Comparison of ENCODE assay signal across 16 mouse cellular contexts in the genomic region with DNA sequence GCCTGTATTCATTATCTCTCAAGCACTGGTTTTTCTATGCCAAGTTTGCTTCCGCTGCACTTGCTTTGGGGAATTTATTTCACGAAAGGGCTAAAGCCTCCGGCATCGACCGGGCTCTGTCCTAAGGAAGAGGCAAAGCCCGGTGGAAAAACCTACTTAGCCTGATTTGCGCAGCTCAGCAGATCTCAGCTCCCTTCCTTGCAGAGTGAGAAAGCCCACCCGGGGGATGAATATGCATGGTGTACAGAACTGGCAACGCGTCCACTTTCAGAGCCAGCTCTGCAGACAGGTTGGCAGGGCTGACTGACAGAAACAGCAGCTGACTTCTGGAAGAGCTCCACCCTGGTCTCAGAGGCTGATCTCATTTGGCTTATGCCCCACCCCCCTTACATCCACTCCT.
DNase-seq lines count a peak whose midpoint lies in the region; ATAC-seq and TF ChIP-seq lines count a peak whose summit lies in the region.
"Had no signal": no experiment of that assay in that cellular context is flagged by ENCODE, and none has a peak within 500 bp of the region (broad histone marks: within the 10 kb centered on the region; RNA-seq: fewer than 3 reads in every experiment).

No protein-coding gene starts in this region.

- peak; percentile 91 for ATAC-seq in hindbrain, embryonic 16.5 days

- intact Hi-C loops in gastrocnemius, adult 2 months (cut with DNase I) = no loop called here

- no peak overlapping the region for H3K27ac ChIP-seq in gastrocnemius, adult 2 months
- peak overlapping the region; percentile 44; the same call in 1 of the 2 replicates for H3K27ac ChIP-seq in hindbrain, embryonic 16.5 days (ENCODE audit: low read depth, low read length)
- H3K27ac ChIP-seq: layer of hippocampus, adult 2 months had no signal

- peak overlapping the region; percentile 36 for H3K4me3 ChIP-seq in gastrocnemius, adult 2 months
- no peak overlapping the region for H3K4me3 ChIP-seq in hindbrain, embryonic 16.5 days (ENCODE audit: low read length)
- H3K4me3 ChIP-seq: layer of hippocampus, adult 2 months had no signal

- H3K27me3 ChIP-seq in hindbrain, embryonic 16.5 days (replicated peaks; ENCODE audit: control insufficient read depth, insufficient read depth, low read length) = no peaks in the 10 kb centered on the region

- H3K4me1 ChIP-seq in hindbrain, embryonic 16.5 days (ENCODE audit: control insufficient read depth, insufficient read depth, low read depth, low read length) = peaks cover 7% of the 10 kb centered on the region

- H3K9me3 ChIP-seq in hindbrain, embryonic 16.5 days (ENCODE audit: control insufficient read depth, low read length) = no peaks in the 10 kb centered on the region

- peak; percentile 23 for DNase-seq in gastrocnemius, adult 2 months
- DNase-seq in gastrocnemius, adult 18-20 months (ENCODE audit: low spot score) = no peak
- DNase-seq in right cerebral cortex, postnatal 10 days (ENCODE audit: low spot score in 2 of 2) = peak; percentile 49 to 63
- no peak for DNase-seq in right cerebral cortex, postnatal 14 days
- DNase-seq in retina, postnatal 1 day = peak; percentile 54
- no peak for DNase-seq in heart, postnatal 4 days
- DNase-seq in B cell, adult 2 months = no peak
- DNase-seq: cerebellum, adult 18-20 months; embryo, embryonic 11 days; gastrocnemius, postnatal 14 days; kidney, adult 9 months had no signal

- H3K9ac ChIP-seq in hindbrain, embryonic 16.5 days (ENCODE audit: low read depth, low read length) = no peak overlapping the region

- peak overlapping the region; percentile 35; the same call in 1 of the 2 replicates for H3K4me2 ChIP-seq in hindbrain, embryonic 16.5 days (ENCODE audit: low read length)
- H3K4me2 ChIP-seq: heart, embryonic 11.5 days; liver, embryonic 11.5 days had no signal

- WGBS in hindbrain, embryonic 16.5 days = 28% methylated on average over 10 of the region's 10 CpGs

- no peaks in the 10 kb centered on the region for H3K36me3 ChIP-seq in hindbrain, embryonic 16.5 days (ENCODE audit: control insufficient read depth, insufficient read depth, low read length)
- H3K36me3 ChIP-seq: G1E had no signal

- TF ChIP-seq CTCF in gastrocnemius, adult 2 months (IDR thresholded peaks at IDR 0.05) = no peak

Comparison
In these comparisons a context has a peak if more than half of its experiments do, and no peak if none do; other contexts are left out.
1. DNase-seq: peak in gastrocnemius, adult 2 months (single experiment), right cerebral cortex, postnatal 10 days (2 of 2) and retina, postnatal 1 day (single experiment); none in gastrocnemius, adult 18-20 months (single experiment), right cerebral cortex, postnatal 14 days (single experiment), heart, postnatal 4 days (single experiment) and B cell, adult 2 months (0 of 2).